7 mouse cellular contexts compared by ENCODE assay signal in genomic region chr4:129695815-129696157, GRCm38 (mm10). TPM values are rescaled to one million over a fixed set of nuclear protein-coding genes. Genes with fewer than 3 reads are reported as not detected.
DNase-seq lines count a peak whose midpoint lies in the region; ATAC-seq and TF ChIP-seq lines count a peak whose summit lies in the region.

No protein-coding gene starts in this region.

- peak overlapping the region; percentile 80 for H3K4me2 ChIP-seq in lung, embryonic 16.5 days (ENCODE audit: low read depth, low read length)
- H3K4me2 ChIP-seq in forebrain, embryonic 11.5 days (ENCODE audit: low read depth, low read length, severe bottlenecking) = peak overlapping the region; percentile 50
- H3K4me2 ChIP-seq in limb, embryonic 14.5 days (replicated peaks; ENCODE audit: low read depth, low read length, severe bottlenecking) = peak overlapping the region; percentile 71
- H3K4me2 ChIP-seq in stomach, embryonic 14.5 days (replicated peaks; ENCODE audit: low read depth, low read length) = peak overlapping the region; percentile 52

- H3K9ac ChIP-seq in lung, embryonic 16.5 days (ENCODE audit: low read length) = peak overlapping the region; percentile 85
- H3K9ac ChIP-seq in forebrain, embryonic 11.5 days (ENCODE audit: low read length) = peak overlapping the region; percentile 75
- peak overlapping the region; percentile 81 for H3K9ac ChIP-seq in limb, embryonic 14.5 days (ENCODE audit: low read depth, low read length, severe bottlenecking)
- H3K9ac ChIP-seq in stomach, embryonic 14.5 days (replicated peaks; ENCODE audit: low read depth, low read length) = peak overlapping the region; percentile 45; the same call in 1 of the 2 replicates

- H3K4me1 ChIP-seq in lung, embryonic 16.5 days (replicated peaks; ENCODE audit: control insufficient read depth, insufficient read depth, low read length) = peaks cover 9% of the 10 kb centered on the region
- H3K4me1 ChIP-seq in forebrain, embryonic 11.5 days (replicated peaks; ENCODE audit: control insufficient read depth, insufficient read depth, low read length) = no peaks in the 10 kb centered on the region; the same call in 1 of the 2 replicates
- H3K4me1 ChIP-seq in limb, embryonic 14.5 days (ENCODE audit: control insufficient read depth, insufficient read depth, low read length) = peaks cover 13% of the 10 kb centered on the region
- H3K4me1 ChIP-seq in stomach, embryonic 14.5 days (ENCODE audit: control insufficient read depth, insufficient read depth, low read length) = peaks cover 8% of the 10 kb centered on the region

- H3K27me3 ChIP-seq in lung, embryonic 16.5 days (ENCODE audit: control insufficient read depth, insufficient read depth, low read depth, low read length) = no peaks in the 10 kb centered on the region
- H3K27me3 ChIP-seq in forebrain, embryonic 11.5 days (ENCODE audit: control insufficient read depth, insufficient read depth, low read length) = no peaks in the 10 kb centered on the region
- no peaks in the 10 kb centered on the region for H3K27me3 ChIP-seq in limb, embryonic 14.5 days (ENCODE audit: control insufficient read depth, insufficient read depth, low read length)
- H3K27me3 ChIP-seq in stomach, embryonic 14.5 days (ENCODE audit: control insufficient read depth, insufficient read depth, low read length) = no peaks in the 10 kb centered on the region

- no peak overlapping the region; the same call in 1 of the 2 replicates for H3K27ac ChIP-seq in lung, embryonic 16.5 days (ENCODE audit: low read length)
- H3K27ac ChIP-seq in forebrain, embryonic 11.5 days (ENCODE audit: low read depth, low read length) = no peak overlapping the region; the same call in 1 of the 2 replicates
- peak overlapping the region; percentile 94 for H3K27ac ChIP-seq in limb, embryonic 14.5 days (replicated peaks; ENCODE audit: low read depth, low read length)
- H3K27ac ChIP-seq in stomach, embryonic 14.5 days (ENCODE audit: low read length) = peak overlapping the region; percentile 86; the same call in 1 of the 2 replicates

- H3K4me3 ChIP-seq in lung, embryonic 16.5 days (ENCODE audit: low read length) = peak overlapping the region; percentile 75
- peak overlapping the region; percentile 68 for H3K4me3 ChIP-seq in forebrain, embryonic 11.5 days (ENCODE audit: low read depth, low read length)
- peak overlapping the region; percentile 59 for H3K4me3 ChIP-seq in limb, embryonic 14.5 days (replicated peaks; ENCODE audit: low read length)
- H3K4me3 ChIP-seq in stomach, embryonic 14.5 days (ENCODE audit: low read depth, low read length) = peak overlapping the region; percentile 49

- H3K9me3 ChIP-seq in lung, embryonic 16.5 days (ENCODE audit: control insufficient read depth, low read length) = no peaks in the 10 kb centered on the region
- no peaks in the 10 kb centered on the region for H3K9me3 ChIP-seq in forebrain, embryonic 11.5 days (ENCODE audit: control insufficient read depth, low read length)
- no peaks in the 10 kb centered on the region for H3K9me3 ChIP-seq in limb, embryonic 14.5 days (ENCODE audit: control insufficient read depth, low read length)
- no peaks in the 10 kb centered on the region for H3K9me3 ChIP-seq in stomach, embryonic 14.5 days (ENCODE audit: control insufficient read depth, low read depth, low read length)

- WGBS in lung, embryonic 16.5 days = 20% methylated on average over 6 of the region's 6 CpGs
- 27% methylated on average over 6 of the region's 6 CpGs for WGBS in forebrain, embryonic 11.5 days
- 27% methylated on average over 6 of the region's 6 CpGs for WGBS in limb, embryonic 14.5 days
- WGBS in stomach, embryonic 14.5 days = 20% methylated on average over 6 of the region's 6 CpGs

- no peak for TF ChIP-seq POLR2A in limb, embryonic 14.5 days (IDR thresholded peaks at IDR 0.05; ENCODE audit: borderline replicate concordance, extremely low read depth, insufficient read depth, insufficient read length)

- no peak for ATAC-seq in lung, embryonic 16.5 days (ENCODE audit: low read depth)
- ATAC-seq in forebrain, embryonic 11.5 days (replicated peaks; ENCODE audit: low FRiP score) = no peak
- no peak for ATAC-seq in limb, embryonic 14.5 days (ENCODE audit: low FRiP score, low read depth)
- ATAC-seq in stomach, embryonic 14.5 days (ENCODE audit: insufficient number of reproducible peaks, insufficient read depth, low FRiP score, low read depth) = no peak

- no peak for DNase-seq in lung, postnatal 14 days
- no peak for DNase-seq in forebrain, embryonic 11.5 days (ENCODE audit: low spot score)
- no peak for DNase-seq in limb, embryonic 14.5 days (ENCODE audit: low spot score)
- no peak for DNase-seq in adipocyte (ENCODE audit: low spot score)
- DNase-seq in embryo, embryonic 11 days = no peak

- peaks cover 16% of the 10 kb centered on the region for H3K36me3 ChIP-seq in lung, embryonic 16.5 days (ENCODE audit: control insufficient read depth, insufficient read depth, low read length)
- peaks cover 10% of the 10 kb centered on the region; the same call in 1 of the 2 replicates for H3K36me3 ChIP-seq in forebrain, embryonic 11.5 days (ENCODE audit: control insufficient read depth, insufficient read depth, low read length)
- peaks cover 28% of the 10 kb centered on the region for H3K36me3 ChIP-seq in limb, embryonic 14.5 days (ENCODE audit: control insufficient read depth, insufficient read depth, low read length)
- peaks cover 18% of the 10 kb centered on the region for H3K36me3 ChIP-seq in stomach, embryonic 14.5 days (ENCODE audit: control insufficient read depth, insufficient read depth, low read length)

RNA-seq across cellular contexts. Expression of gene Tmem39b, which starts 0.9 kb away (rescaled TPM):
- 10.5 and 13.4 TPM in 2 replicates for polyA plus RNA-seq in lung, embryonic 16.5 days (2015; fragmentation: Nextera tagmentation; extraction: Ambion mirVana)
- 50.0 and 53.2 TPM in 2 replicates for polyA plus RNA-seq in forebrain, embryonic 11.5 days (2014; fragmentation: Nextera tagmentation; extraction: Ambion mirVana)
- polyA plus RNA-seq in limb, embryonic 14.5 days (2012; rRNA removed) = 49.1 and 77.0 TPM in 2 replicates
- 24.1 and 27.1 TPM in 2 replicates for polyA plus RNA-seq in limb, embryonic 14.5 days (2014; fragmentation: Nextera tagmentation; extraction: Ambion mirVana)
- 27.6 and 27.7 TPM in 2 replicates for polyA plus RNA-seq in stomach, embryonic 14.5 days (2014; fragmentation: Nextera tagmentation; extraction: Ambion mirVana)

RNA-seq across cellular contexts. Expression of gene Kpna6, which starts 23.2 kb away (rescaled TPM):
- polyA plus RNA-seq in lung, embryonic 16.5 days (2015; fragmentation: Nextera tagmentation; extraction: Ambion mirVana) = 15.8 and 18.2 TPM in 2 replicates
- 12.0 and 13.9 TPM in 2 replicates for polyA plus RNA-seq in forebrain, embryonic 11.5 days (2014; fragmentation: Nextera tagmentation; extraction: Ambion mirVana)
- polyA plus RNA-seq in limb, embryonic 14.5 days (2012; rRNA removed) = 35.2 and 40.5 TPM in 2 replicates
- polyA plus RNA-seq in limb, embryonic 14.5 days (2014; fragmentation: Nextera tagmentation; extraction: Ambion mirVana) = 14.6 and 15.2 TPM in 2 replicates
- 12.0 and 14.4 TPM in 2 replicates for polyA plus RNA-seq in stomach, embryonic 14.5 days (2014; fragmentation: Nextera tagmentation; extraction: Ambion mirVana)

RNA-seq across cellular contexts. Expression of gene Khdrbs1, which starts 46.3 kb away (rescaled TPM):
- 84.3 and 93.1 TPM in 2 replicates for polyA plus RNA-seq in lung, embryonic 16.5 days (2015; fragmentation: Nextera tagmentation; extraction: Ambion mirVana)
- 183 and 185 TPM in 2 replicates for polyA plus RNA-seq in forebrain, embryonic 11.5 days (2014; fragmentation: Nextera tagmentation; extraction: Ambion mirVana)
- 96.6 and 97.6 TPM in 2 replicates for polyA plus RNA-seq in limb, embryonic 14.5 days (2012; rRNA removed)
- 107 and 122 TPM in 2 replicates for polyA plus RNA-seq in limb, embryonic 14.5 days (2014; fragmentation: Nextera tagmentation; extraction: Ambion mirVana)
- polyA plus RNA-seq in stomach, embryonic 14.5 days (2014; fragmentation: Nextera tagmentation; extraction: Ambion mirVana) = 95.5 and 103 TPM in 2 replicates

RNA-seq across cellular contexts. Expression of gene Txlna, which starts 54.9 kb away (rescaled TPM):
- 80.4 and 82.6 TPM in 2 replicates for polyA plus RNA-seq in lung, embryonic 16.5 days (2015; fragmentation: Nextera tagmentation; extraction: Ambion mirVana)
- 109 and 115 TPM in 2 replicates for polyA plus RNA-seq in forebrain, embryonic 11.5 days (2014; fragmentation: Nextera tagmentation; extraction: Ambion mirVana)
- 80.3 and 82.6 TPM in 2 replicates for polyA plus RNA-seq in limb, embryonic 14.5 days (2012; rRNA removed)
- polyA plus RNA-seq in limb, embryonic 14.5 days (2014; fragmentation: Nextera tagmentation; extraction: Ambion mirVana) = 108 and 112 TPM in 2 replicates
- 91.9 and 94.4 TPM in 2 replicates for polyA plus RNA-seq in stomach, embryonic 14.5 days (2014; fragmentation: Nextera tagmentation; extraction: Ambion mirVana)

Comparison
In these comparisons a context has a peak if more than half of its experiments do, and no peak if none do; other contexts are left out.
1. H3K27ac ChIP-seq: peak in limb, embryonic 14.5 days (single experiment) and stomach, embryonic 14.5 days (single experiment); none in lung, embryonic 16.5 days (single experiment) and forebrain, embryonic 11.5 days (single experiment).
2. Peak in every context shown above with its lines, with median percentiles within 50 percentile points of each other: H3K4me2 ChIP-seq, H3K4me3 ChIP-seq and H3K9ac ChIP-seq.